Mouse (Mus musculus) forebrain, embryonic 13.5 days (tissue): ENCODE results near the gene Bcorl1. TPM values are rescaled to one million over a fixed set of nuclear protein-coding genes. Genes with fewer than 3 reads are reported as not detected.
"Not testable (repeated sequence)": the region's sequence is repeated elsewhere in the genome, so short reads cannot be mapped to it uniquely, and the experiment has no call there.

ENCODE experiments used
- ATAC-seq: fragments of 200-750 bp; cut with Nextera tagmentation; 2 replicates; pipeline ENCODE4 v1.8.0; 2017
- H3K27ac ChIP-seq: fragments of 300-500 bp; sonication (generic); 2 replicates; pipeline ENCODE4 v1.5.1; 2015; ENCODE audit warnings: inconsistent platforms, mild to moderate bottlenecking, moderate library complexity
- H3K27me3 ChIP-seq: fragments of 300-500 bp; sonication (generic); 2 replicates; pipeline ENCODE4 v1.6.1; 2015; ENCODE audit warnings: mild to moderate bottlenecking, inconsistent platforms
- H3K36me3 ChIP-seq: fragments of 300-500 bp; sonication (generic); 2 replicates; pipeline ENCODE4 v1.6.1; 2015; ENCODE audit warnings: mild to moderate bottlenecking, inconsistent platforms; ENCODE audit not compliant: poor library complexity, severe bottlenecking
- H3K4me1 ChIP-seq: fragments of 300-500 bp; sonication (generic); 2 replicates; pipeline ENCODE4 v1.6.1; 2015; ENCODE audit warnings: inconsistent platforms
- H3K4me2 ChIP-seq: fragments of 300-500 bp; sonication (generic); 2 replicates; pipeline ENCODE4 v1.6.1; 2015; ENCODE audit warnings: inconsistent platforms, mild to moderate bottlenecking, moderate library complexity
- H3K4me3 ChIP-seq: fragments of 300-500 bp; sonication (generic); 2 replicates; pipeline ENCODE4 v1.5.1; 2015; ENCODE audit warnings: mild to moderate bottlenecking, inconsistent platforms
- H3K9ac ChIP-seq: fragments of 300-500 bp; sonication (generic); 2 replicates; pipeline ENCODE4 v1.6.1; 2015; ENCODE audit warnings: mild to moderate bottlenecking, inconsistent platforms
- H3K9me3 ChIP-seq: fragments of 300-500 bp; sonication (generic); replicated peaks from 2 replicates; pipeline ENCODE4 v1.6.1; 2016; ENCODE audit warnings: inconsistent platforms
- WGBS: fragments of 180-500 bp; shearing (Covaris S2); methylation state at CpG from one replicate; pipeline ENCODE4 v1.1.7; 2015; 5-methylcytosine and 5-hydroxymethylcytosine counted together
- polyA plus RNA-seq: library from polyadenylated mRNA; unstranded; fragments of >200 nt; fragmentation: Nextera tagmentation; extraction: Ambion mirVana; gene quantifications from 2 replicates; pipeline ENCODE4 v1.2.1, GENCODE M21; 2015

Gene Bcorl1
- polyA plus RNA-seq, 1 experiment from 2014 or later: 6.5 TPM

DNA sequence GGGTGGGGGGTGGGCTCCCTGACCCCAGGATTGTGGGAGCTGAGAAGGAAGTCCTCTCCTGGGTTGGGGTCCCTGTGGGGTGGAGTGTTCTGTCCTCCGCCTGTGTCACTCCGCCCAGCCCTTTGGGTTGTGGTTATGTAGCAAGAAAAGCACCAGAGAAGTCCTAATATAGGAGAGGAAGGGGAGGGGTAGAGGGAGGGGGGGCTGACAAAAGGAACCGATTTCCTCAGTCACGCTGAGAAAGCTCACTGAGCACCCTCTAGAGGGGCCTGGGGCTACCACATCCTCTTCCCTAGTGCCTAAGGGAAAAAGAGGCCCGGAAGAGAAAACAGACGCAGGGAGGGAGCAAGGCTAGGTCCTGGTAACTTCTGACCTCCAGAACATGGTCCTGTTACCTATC is 88.4 kb downstream of the Bcorl1 start:
- ATAC-seq: no peak
- Histone ChIP-seq H3K36me3 (no peaks in the 10 kb centered on the region), H3K9me3 (no peaks in the 10 kb centered on the region), H3K27ac (no peak overlapping the region), H3K4me1 (no peaks in the 10 kb centered on the region), H3K27me3 (no peaks in the 10 kb centered on the region), H3K9ac (no peak overlapping the region), H3K4me2 (no peak overlapping the region), H3K4me3 (no peak overlapping the region)
- 27% methylated on average over 6 of the region's 6 CpGs for WGBS

DNA sequence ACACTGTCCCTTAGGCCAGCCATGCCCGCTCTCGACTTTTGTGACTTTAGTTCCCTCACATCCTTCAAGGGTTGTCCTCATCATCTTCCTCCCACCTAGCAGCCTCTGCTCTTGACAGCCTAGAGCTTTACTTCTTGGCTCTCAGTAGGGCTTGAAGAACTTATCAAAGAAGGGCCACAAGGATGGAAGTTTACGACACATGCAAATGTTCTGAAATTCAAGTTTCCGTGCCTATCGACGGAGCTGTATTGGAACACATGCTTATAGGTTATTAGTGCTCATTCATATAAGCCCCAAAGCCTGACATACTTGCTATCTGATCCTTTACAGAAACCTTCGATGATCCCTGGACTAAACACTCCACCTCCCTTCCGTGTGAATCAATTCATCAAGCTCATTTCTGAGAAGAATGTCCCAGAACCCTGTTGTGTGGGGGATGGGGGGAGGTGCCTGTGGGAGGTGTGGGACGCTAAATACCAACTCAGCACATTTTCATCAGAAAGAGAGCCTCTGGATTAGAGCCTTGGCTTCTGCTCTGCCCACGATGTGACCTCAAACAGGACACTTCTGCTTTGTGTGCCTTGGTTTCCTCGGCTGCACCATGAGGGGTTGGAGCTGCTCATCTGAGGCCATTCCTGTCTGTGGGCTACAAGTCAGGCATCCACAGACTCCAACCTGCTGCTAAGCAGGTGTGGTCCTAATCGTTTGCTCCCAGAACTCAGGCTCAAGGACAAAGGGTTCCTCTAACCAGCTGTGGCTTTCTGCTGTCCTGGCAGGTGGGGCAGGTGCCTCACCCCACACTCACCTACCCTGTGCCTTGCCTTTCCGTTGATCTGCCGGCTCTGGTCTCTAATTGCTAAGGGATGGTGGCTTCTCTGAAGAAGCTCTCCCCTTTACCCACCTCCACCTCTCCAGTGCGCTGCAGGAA is 91.7 kb downstream of the Bcorl1 start:
- H3K9ac ChIP-seq: no peak overlapping the region
- H3K36me3 ChIP-seq: no peaks in the 10 kb centered on the region
- H3K4me2 ChIP-seq: no peak overlapping the region
- no peaks in the 10 kb centered on the region for H3K27me3 ChIP-seq
- H3K27ac ChIP-seq: no peak overlapping the region
- no peaks in the 10 kb centered on the region for H3K4me1 ChIP-seq
- no peaks in the 10 kb centered on the region for H3K9me3 ChIP-seq
- H3K4me3 ChIP-seq: no peak overlapping the region
- ATAC-seq: no peak
- 72% methylated on average over 15 of the region's 15 CpGs for WGBS

DNA sequence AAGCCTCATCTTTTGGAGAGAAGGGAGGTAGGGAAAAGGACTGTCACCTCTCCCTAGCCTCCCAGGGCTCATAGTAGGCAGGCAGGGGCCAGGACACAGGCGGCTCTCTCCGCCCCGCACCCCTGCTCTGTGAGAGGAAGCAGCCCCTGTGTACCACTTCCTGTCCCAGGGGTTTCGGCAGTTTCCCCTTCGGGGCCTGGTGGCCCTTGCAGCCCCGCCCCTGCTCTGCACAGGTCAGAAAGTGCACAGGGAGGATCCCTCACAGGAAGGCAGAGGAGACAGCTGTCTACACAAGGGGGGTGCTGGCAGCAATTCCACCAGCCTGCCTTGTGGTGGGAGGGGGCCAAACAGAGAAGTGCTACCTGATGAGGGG is 92.4 kb downstream of the Bcorl1 start:
- Histone ChIP-seq H3K27ac (no peak overlapping the region), H3K36me3 (no peaks in the 10 kb centered on the region), H3K9ac (no peak overlapping the region), H3K4me2 (no peak overlapping the region), H3K27me3 (no peaks in the 10 kb centered on the region), H3K4me3 (no peak overlapping the region), H3K4me1 (no peaks in the 10 kb centered on the region), H3K9me3 (no peaks in the 10 kb centered on the region)
- 52% methylated on average over 6 of the region's 6 CpGs for WGBS
- ATAC-seq: no peak

DNA sequence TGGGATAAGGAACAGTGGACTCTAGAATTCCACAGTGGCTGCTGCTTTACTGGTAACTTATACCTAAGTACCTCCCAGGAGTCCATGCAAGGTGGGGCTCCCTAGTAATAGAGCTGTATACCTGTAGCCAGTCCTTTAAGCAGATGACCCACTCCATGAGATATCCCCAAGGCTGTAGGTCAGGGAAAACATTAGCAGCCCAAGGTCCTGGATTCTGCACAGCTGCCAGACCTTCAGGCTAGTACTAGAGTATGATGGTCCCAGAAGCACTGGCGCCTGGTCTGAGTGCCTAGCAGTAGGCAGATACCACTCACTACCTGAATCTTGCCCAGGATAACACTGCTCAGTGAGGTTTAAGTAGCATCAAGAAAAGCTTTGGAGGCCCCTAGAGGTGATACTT is 93.1 kb downstream of the Bcorl1 start:
- no peaks in the 10 kb centered on the region for H3K36me3 ChIP-seq
- WGBS: 71% methylated on average over 1 of the region's 1 CpGs
- no peak overlapping the region for H3K27ac ChIP-seq
- ATAC-seq: no peak
- no peak overlapping the region for H3K9ac ChIP-seq
- H3K4me1 ChIP-seq: no peaks in the 10 kb centered on the region
- no peak overlapping the region for H3K4me2 ChIP-seq
- H3K9me3 ChIP-seq: no peaks in the 10 kb centered on the region
- no peak overlapping the region for H3K4me3 ChIP-seq
- no peaks in the 10 kb centered on the region for H3K27me3 ChIP-seq

DNA sequence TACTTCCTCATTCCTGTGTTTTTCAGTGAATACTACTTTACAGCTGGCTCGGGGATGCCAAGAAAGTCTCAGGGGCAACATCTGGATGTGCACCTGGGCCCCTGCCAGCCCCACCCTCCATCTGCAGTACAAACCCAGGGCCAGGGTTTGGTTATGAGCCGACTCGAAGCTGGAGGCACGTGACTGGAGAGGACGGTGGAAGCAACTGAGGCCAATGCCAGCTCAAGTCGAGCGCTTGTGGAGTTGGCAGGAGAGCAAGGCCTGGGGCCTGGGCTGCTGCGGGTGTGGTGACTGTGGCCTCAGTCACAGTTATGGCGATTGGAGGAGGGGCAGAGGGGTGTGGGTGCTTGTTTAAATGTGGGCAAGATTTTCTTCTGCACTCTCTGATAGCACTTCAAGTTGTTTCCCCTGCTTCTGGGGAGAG is 94.3 kb downstream of the Bcorl1 start:
- Histone ChIP-seq H3K4me2 (no peak overlapping the region), H3K4me1 (no peaks in the 10 kb centered on the region), H3K9me3 (no peaks in the 10 kb centered on the region), H3K27ac (no peak overlapping the region), H3K27me3 (no peaks in the 10 kb centered on the region), H3K9ac (no peak overlapping the region), H3K4me3 (no peak overlapping the region), H3K36me3 (no peaks in the 10 kb centered on the region)
- ATAC-seq: no peak
- 86% methylated on average over 9 of the region's 9 CpGs for WGBS

DNA sequence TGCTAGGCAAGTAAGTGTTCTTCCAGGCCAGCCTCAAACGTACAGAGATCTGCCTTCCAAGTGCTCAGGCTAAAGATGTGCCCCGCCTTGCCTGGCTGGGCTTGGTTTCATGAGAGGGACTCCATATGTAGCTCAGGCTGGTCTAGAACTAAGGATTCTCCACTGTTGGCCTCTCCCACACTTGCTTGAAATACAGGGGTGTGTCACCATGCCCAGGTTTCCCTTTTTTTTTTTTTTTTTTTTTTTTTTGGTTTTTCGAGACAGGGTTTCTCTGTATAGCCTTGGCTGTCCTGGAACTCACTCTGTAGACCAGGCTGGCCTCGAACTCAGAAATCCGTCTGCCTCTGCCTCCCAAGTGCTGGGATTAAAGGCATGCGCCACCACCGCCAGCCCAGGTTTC is 94.9 kb downstream of the Bcorl1 start:
- 87% methylated on average over 6 of the region's 7 CpGs for WGBS
- not testable (repeated sequence) for ATAC-seq, H3K9me3 ChIP-seq, H3K27me3 ChIP-seq, H3K4me3 ChIP-seq, H3K27ac ChIP-seq, H3K4me2 ChIP-seq, H3K9ac ChIP-seq, H3K36me3 ChIP-seq, H3K4me1 ChIP-seq

DNA sequence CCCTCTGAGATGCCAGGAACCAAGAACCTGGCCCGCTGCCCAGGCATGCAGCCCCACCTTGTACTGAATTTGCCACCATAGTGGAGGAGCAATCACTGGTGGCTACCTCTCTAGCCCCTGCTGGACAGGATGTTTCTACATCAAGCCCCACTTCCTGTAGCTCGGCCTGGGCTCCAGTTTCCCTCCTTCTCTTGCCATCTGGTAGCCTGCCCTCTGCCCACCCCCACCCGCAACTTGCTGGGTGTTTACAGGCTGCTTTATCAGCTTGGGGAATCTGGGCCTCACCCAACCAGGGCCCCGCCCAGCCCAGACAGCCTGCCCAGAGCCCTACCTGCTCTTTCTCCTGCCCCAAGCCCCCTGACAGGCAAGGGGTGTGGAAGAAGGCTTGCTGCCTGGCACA is 97.9 kb downstream of the Bcorl1 start:
- H3K27me3 ChIP-seq: no peaks in the 10 kb centered on the region
- no peak overlapping the region for H3K4me2 ChIP-seq
- H3K9me3 ChIP-seq: no peaks in the 10 kb centered on the region
- no peaks in the 10 kb centered on the region for H3K36me3 ChIP-seq
- no peak overlapping the region for H3K4me3 ChIP-seq
- ATAC-seq: no peak
- WGBS: 76% methylated on average over 4 of the region's 4 CpGs
- no peak overlapping the region for H3K9ac ChIP-seq
- no peak overlapping the region for H3K27ac ChIP-seq
- H3K4me1 ChIP-seq: no peaks in the 10 kb centered on the region

DNA sequence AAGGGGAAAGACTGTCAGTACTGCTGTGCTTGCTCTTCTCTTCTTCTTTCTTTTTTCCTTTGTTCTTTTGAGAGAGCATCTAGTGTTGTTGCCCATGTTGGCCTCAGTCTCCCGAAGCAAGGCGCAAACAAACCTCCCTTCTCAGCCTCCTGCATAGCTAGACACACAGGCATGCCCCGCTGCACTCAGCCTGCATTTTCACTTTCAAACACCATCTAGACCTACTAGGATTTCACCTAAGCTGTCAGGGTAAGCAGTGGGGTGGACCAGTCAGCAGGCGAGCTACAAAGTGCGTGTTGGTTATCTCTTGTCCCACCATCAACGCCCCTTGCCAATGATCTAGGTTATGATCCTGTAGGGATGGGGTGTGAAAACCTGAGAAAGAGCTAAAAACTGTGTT is 100.4 kb downstream of the Bcorl1 start:
- WGBS: 84% methylated on average over 6 of the region's 6 CpGs
- Histone ChIP-seq H3K9me3 (no peaks in the 10 kb centered on the region), H3K4me1 (no peaks in the 10 kb centered on the region), H3K4me3 (no peak overlapping the region), H3K27ac (no peak overlapping the region), H3K9ac (no peak overlapping the region), H3K4me2 (no peak overlapping the region), H3K36me3 (no peaks in the 10 kb centered on the region), H3K27me3 (no peaks in the 10 kb centered on the region)
- no peak for ATAC-seq

DNA sequence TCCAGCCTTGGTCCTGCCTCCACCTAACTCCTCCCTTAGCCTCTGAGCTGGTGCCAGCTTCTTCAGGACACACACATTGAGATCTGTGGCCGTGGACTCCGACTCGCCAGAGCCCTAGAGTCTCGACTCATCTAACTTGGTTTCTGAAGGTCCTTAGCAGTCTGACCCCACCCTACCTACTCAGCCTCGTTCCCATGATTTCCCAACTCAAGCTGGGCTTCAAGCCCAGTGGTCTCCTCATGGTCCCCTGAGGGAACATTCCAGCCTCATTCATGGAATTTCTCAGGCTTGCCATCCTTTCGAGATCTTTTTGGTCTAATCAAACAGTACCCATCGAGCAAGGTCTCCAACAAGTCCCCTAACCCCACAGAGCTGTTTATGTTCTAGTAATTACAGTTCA is 100.8 kb downstream of the Bcorl1 start:
- no peak for ATAC-seq
- H3K27me3 ChIP-seq: no peaks in the 10 kb centered on the region
- no peak overlapping the region for H3K4me2 ChIP-seq
- H3K4me3 ChIP-seq: no peak overlapping the region
- H3K4me1 ChIP-seq: no peaks in the 10 kb centered on the region
- no peak overlapping the region for H3K9ac ChIP-seq
- no peaks in the 10 kb centered on the region for H3K36me3 ChIP-seq
- WGBS: 81% methylated on average over 7 of the region's 7 CpGs
- H3K9me3 ChIP-seq: no peaks in the 10 kb centered on the region
- no peak overlapping the region for H3K27ac ChIP-seq

DNA sequence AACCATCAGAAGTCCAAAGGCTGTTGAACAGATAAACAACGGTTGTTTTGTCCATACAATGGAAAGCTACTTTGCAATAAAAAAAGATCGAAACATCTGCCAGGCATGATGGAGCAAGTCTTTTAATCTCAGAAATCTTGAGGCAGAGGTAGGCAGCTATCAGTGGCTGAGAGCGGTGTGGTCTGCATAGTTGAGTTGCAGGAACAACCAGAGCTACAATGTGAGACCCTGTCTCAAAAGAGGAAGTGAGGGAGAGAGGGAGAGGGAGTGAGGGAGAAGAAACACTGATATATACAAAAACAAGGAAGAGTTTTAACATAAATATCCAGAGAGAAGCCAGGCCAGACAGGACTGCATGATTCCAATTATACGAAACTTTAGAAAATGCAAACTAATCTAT is 103.5 kb downstream of the Bcorl1 start:
- no peak for ATAC-seq
- H3K36me3 ChIP-seq: no peaks in the 10 kb centered on the region
- H3K27me3 ChIP-seq: no peaks in the 10 kb centered on the region
- H3K4me3 ChIP-seq: no peak overlapping the region
- H3K9me3 ChIP-seq: no peaks in the 10 kb centered on the region
- H3K27ac ChIP-seq: no peak overlapping the region
- no peak overlapping the region for H3K9ac ChIP-seq
- 89% methylated on average over 4 of the region's 4 CpGs for WGBS
- no peak overlapping the region for H3K4me2 ChIP-seq
- H3K4me1 ChIP-seq: no peaks in the 10 kb centered on the region

DNA sequence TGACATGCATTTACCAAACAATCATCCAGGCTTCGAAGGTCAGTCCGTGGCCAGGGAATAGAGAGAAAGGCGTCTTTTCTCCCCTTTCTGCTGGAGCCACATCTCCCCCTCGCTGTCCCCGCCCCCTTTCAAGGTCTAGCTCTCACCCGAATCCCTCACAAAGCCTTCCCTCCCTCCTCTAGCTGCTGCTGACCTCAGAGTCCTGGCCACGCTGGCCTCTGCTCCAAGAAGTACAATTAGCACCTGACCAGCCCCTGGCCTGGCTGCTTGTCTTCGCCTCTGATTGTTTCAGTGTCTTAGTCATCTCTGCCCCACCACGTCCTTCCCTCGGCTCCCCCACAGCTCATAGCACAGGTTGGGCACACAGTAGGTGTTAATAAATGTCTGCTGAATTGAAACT is 108.5 kb downstream of the Bcorl1 start:
- no peak for ATAC-seq
- Histone ChIP-seq H3K9me3 (no peaks in the 10 kb centered on the region; the same call in 1 of the 2 replicates), H3K27ac (no peak overlapping the region), H3K4me1 (no peaks in the 10 kb centered on the region), H3K4me3 (no peak overlapping the region), H3K36me3 (no peaks in the 10 kb centered on the region), H3K27me3 (peaks cover 31% of the 10 kb centered on the region), H3K9ac (no peak overlapping the region), H3K4me2 (no peak overlapping the region)
- WGBS: 26% methylated on average over 10 of the region's 10 CpGs

DNA sequence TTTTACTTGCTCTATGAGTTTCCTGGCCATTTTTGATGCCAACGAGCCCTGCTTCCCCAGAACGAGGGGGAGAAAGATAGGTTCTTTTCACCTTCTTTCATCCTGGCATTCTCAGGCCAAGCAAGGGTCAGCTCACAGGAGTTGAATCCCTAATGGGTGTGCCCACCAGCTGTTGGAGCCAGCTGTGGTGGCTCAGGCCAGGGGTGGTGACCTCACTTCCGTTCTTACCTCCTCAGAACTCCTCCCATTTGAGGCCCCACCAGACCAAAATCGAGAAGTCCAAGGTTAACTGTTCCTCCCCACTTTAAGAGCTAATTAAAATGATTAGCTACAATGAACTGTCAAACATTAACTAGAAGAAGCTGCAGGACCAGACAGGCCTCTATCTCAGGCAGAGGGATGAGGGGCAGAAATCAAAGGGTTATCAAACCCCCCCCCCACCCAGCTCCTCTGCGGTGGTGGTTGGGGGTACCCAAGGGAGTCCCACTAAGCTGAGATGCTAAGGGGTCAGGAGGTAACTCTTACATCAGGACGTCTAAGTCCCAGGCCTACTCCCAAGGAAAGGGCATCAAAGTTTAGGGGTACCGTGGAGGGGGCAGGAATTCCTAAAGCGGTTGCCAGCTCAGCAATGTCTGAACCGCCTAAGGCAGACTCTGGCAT is 111.2 kb downstream of the Bcorl1 start:
- Histone ChIP-seq H3K9me3 (no peaks in the 10 kb centered on the region; the same call in 1 of the 2 replicates), H3K4me3 (peak overlapping the region; percentile 40; the same call in 1 of the 2 replicates), H3K9ac (no peak overlapping the region), H3K4me1 (no peaks in the 10 kb centered on the region), H3K27ac (no peak overlapping the region), H3K4me2 (peak overlapping the region; percentile 56), H3K27me3 (peaks cover 38% of the 10 kb centered on the region), H3K36me3 (no peaks in the 10 kb centered on the region)
- WGBS: 41% methylated on average over 9 of the region's 9 CpGs
- 0 out of 2 replicates have a peak, but pooled peaks have one; percentile 4 for ATAC-seq
